Mouse (Mus musculus): Measurements from ENCODE around the gene Dhx32. TPM values are rescaled to one million over a fixed set of nuclear protein-coding genes. Genes with fewer than 3 reads are reported as not detected.

The Dhx32 gene
- total RNA-seq, 2 experiments from 2014 or later, result 51.6 to 53.0 TPM

- intact Hi-C loops (cut with DNase I), result no loop called here
- DNase-seq (ENCODE audit: extremely low spot score in 1 of 2, low spot score in 2 of 2), result no peak
These were observed 97.8 kb downstream of the Dhx32 start for GRCm38 (mm10) chr7:133684701-133685100.

- intact Hi-C loops (cut with DNase I), result no loop called here
- no peak for DNase-seq (ENCODE audit: extremely low spot score in 1 of 2, low spot score in 2 of 2)
These were observed 98.4 kb downstream of the Dhx32 start for GRCm38 (mm10) chr7:133684110-133684509.

- no peak for DNase-seq (ENCODE audit: extremely low spot score in 1 of 2, low spot score in 2 of 2)
- intact Hi-C loops (cut with DNase I), result no loop called here
These were observed 98.9 kb downstream of the Dhx32 start for GRCm38 (mm10) chr7:133683626-133684025.

- intact Hi-C loops (cut with DNase I), result loop anchor here (10.0 kb wide), 1 partner anchor 1725 kb away; no protein-coding TSS in a partner anchor
- no peak for DNase-seq (ENCODE audit: extremely low spot score in 1 of 2, low spot score in 2 of 2)
These were observed 102.6 kb downstream of the Dhx32 start, which contains the start of gene Mmp21 for GRCm38 (mm10) chr7:133679961-133680360. Mmp21 (minus strand) TSS chr7:133680061.

GRCm38 (mm10) chr7:133679439-133679838, 103.1 kb downstream of the Dhx32 start:
- no peak for DNase-seq (ENCODE audit: extremely low spot score in 1 of 2, low spot score in 2 of 2)
- intact Hi-C loops (cut with DNase I), result loop anchor here (10.0 kb wide), 1 partner anchor 1725 kb away; no protein-coding TSS in a partner anchor

GRCm38 (mm10) chr7:133678716-133679115, 103.8 kb downstream of the Dhx32 start:
- intact Hi-C loops (cut with DNase I), result loop anchor here (10.0 kb wide), 1 partner anchor 1726 kb away; no protein-coding TSS in a partner anchor
- no peak for DNase-seq (ENCODE audit: extremely low spot score in 1 of 2, low spot score in 2 of 2)

- intact Hi-C loops (cut with DNase I), result loop anchor here (10.0 kb wide), 1 partner anchor 1729 kb away; no protein-coding TSS in a partner anchor
- DNase-seq (ENCODE audit: extremely low spot score in 1 of 2, low spot score in 2 of 2), result no peak
These were observed 106.5 kb downstream of the Dhx32 start for GRCm38 (mm10) chr7:133676002-133676401.

Other genes with a start within 250 kb of the Dhx32 start
- not detected for gene Tex36, start 180.6 kb downstream of the Dhx32 start, total RNA-seq (2021)
- 10 to 100 TPM; 22.6 to 24.6 TPM for gene Edrf1, start 145.2 kb downstream of the Dhx32 start, total RNA-seq (2021)
- gene Mmp21, start 102.7 kb downstream of the Dhx32 start, total RNA-seq (2021), result not detected
- 10 to 100 TPM; 54.3 to 58.1 TPM for gene Bccip, start 73.4 kb downstream of the Dhx32 start, total RNA-seq (2021)
- gene Uros, start 72.7 kb downstream of the Dhx32 start, total RNA-seq (2021), result 10 to 100 TPM; 16.8 to 20.0 TPM
- gene Fank1, start 5.9 kb downstream of the Dhx32 start, total RNA-seq (2021), result 1 to 10 TPM; 3.6 to 4.2 TPM

Measured in left cerebral cortex, postnatal 10 days (tissue).